Mouse (Mus musculus): ENCODE results near the gene Blcap.

DNA sequence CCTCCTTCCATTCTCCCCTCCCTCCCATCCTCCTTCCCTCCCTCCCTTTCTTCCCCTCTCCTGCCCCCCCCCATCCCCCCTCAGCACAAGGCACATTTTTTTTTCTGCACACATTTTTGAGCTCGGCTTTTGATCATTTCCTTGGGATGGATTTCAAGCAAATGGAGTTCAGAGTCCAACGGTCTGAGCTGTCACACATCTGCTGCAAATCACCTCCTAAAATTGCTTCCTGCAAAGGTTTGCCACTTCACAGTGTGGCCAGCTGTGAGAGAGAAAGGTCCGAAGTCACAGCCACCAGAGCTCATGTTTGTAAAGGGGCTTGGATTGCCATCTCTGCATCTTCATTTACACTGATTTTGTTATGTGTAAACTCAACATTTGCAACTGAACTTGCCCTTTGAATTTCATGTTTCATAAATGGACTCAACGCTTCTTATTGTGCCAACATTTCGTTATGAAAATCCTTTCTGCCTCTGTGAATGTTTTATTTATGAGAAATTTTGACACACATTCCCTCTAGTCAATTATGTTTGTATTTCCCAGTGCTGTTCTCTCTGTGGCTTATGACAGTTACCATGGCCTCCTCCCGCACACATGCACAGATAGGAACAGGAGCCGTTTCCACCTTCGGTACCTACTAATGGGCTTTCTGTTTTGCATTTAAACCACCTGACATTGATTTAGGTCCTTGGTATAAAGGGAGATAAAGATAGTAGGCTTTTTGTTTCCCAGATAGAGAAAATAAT lies 39.2 kb downstream of the Blcap start:
- no peak for TF ChIP-seq CTCF (IDR thresholded peaks at IDR 0.05; ENCODE audit: borderline replicate concordance, insufficient read depth, low read length)
- no peak for TF ChIP-seq POLR2A (IDR thresholded peaks at IDR 0.05; ENCODE audit: low read depth, low read length)

Data from embryonic fibroblast, embryonic 13.5 days (primary cell).